Mouse (Mus musculus) forebrain, embryonic 10.5 days (tissue): ENCODE measurements around the gene D430041D05Rik. TPM values are rescaled to one million over a fixed set of nuclear protein-coding genes. Genes with fewer than 3 reads are reported as not detected.
"Not testable (repeated sequence)": the region's sequence is repeated elsewhere in the genome, so short reads cannot be mapped to it uniquely, and the experiment has no call there.

ENCODE experiments used
- DNase-seq: peaks from one replicate; pipeline ENCODE4 v3.0.0-alpha.2; 2017; ENCODE audit warnings: low spot score; ENCODE audit errors: extremely low spot score
- H3K27ac ChIP-seq: fragments of 300-500 bp; sonication (generic); 2 replicates; pipeline ENCODE4 v1.5.1; 2016; ENCODE audit warnings: mild to moderate bottlenecking
- H3K27me3 ChIP-seq: fragments of 300-500 bp; sonication (generic); 2 replicates; pipeline ENCODE4 v1.6.1; 2016; ENCODE audit warnings: mild to moderate bottlenecking; ENCODE audit not compliant: poor library complexity, severe bottlenecking
- H3K36me3 ChIP-seq: fragments of 300-500 bp; sonication (generic); replicated peaks from 2 replicates; pipeline ENCODE4 v1.6.1; 2016; ENCODE audit warnings: mild to moderate bottlenecking, moderate library complexity
- H3K4me1 ChIP-seq: fragments of 300-500 bp; sonication (generic); 2 replicates; pipeline ENCODE4 v1.6.1; 2016
- H3K4me3 ChIP-seq: fragments of 300-500 bp; sonication (generic); 2 replicates; pipeline ENCODE4 v1.5.1; 2016; ENCODE audit warnings: mild to moderate bottlenecking, moderate library complexity
- H3K9me3 ChIP-seq: fragments of 300-500 bp; sonication (generic); 2 replicates; pipeline ENCODE4 v1.6.1; 2016; ENCODE audit warnings: mild to moderate bottlenecking, moderate library complexity
- WGBS: fragments of 180-500 bp; shearing (Covaris S2); methylation state at CpG from one replicate; pipeline ENCODE4 v1.1.7; 2016; 5-methylcytosine and 5-hydroxymethylcytosine counted together
- microRNA counts: library from miRNA; unstranded; fragments of <30 nt; microRNA quantifications from one replicate; lab custom pipeline; 2017
- microRNA-seq: library from miRNA; unstranded; fragments of <30 nt; microRNA quantifications from one replicate; pipeline ENCODE4, GENCODE M21; 2017
- polyA plus RNA-seq: library from polyadenylated mRNA; unstranded; fragments of >200 nt; fragmentation: Nextera tagmentation; extraction: Ambion mirVana; gene quantifications from 2 replicates; pipeline ENCODE4 v1.2.1, GENCODE M21; 2016

Gene D430041D05Rik
- polyA plus RNA-seq, 1 experiment from 2014 or later = 1.1 TPM

DNA sequence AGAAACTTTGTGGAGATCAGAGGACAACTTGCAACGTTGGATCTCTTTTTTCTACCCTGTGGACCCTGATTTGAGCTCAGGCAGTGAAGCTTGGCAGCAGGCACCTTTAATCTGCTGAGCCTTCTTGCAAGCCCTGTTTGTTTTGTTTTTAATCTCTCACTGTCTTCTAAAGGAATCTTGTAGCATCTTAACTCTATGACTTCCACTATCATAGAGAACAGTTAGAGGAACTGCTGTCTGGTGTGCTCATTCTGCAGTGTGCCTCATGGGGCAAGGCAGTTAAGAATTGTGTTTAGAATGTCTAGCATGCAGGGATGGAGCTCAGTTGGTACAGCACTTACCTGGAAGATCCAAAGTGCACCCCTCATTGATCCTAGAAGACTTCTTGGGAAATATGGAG, 310.9 kb downstream of the D430041D05Rik start:
- 48% methylated on average over 1 of the region's 1 CpGs for WGBS
- H3K36me3 ChIP-seq = no peaks in the 10 kb centered on the region
- no peak overlapping the region for H3K4me3 ChIP-seq
- no peak for DNase-seq
- no peaks in the 10 kb centered on the region for H3K27me3 ChIP-seq
- peaks cover 37% of the 10 kb centered on the region for H3K4me1 ChIP-seq
- H3K27ac ChIP-seq = no peak overlapping the region
- no peaks in the 10 kb centered on the region for H3K9me3 ChIP-seq

DNA sequence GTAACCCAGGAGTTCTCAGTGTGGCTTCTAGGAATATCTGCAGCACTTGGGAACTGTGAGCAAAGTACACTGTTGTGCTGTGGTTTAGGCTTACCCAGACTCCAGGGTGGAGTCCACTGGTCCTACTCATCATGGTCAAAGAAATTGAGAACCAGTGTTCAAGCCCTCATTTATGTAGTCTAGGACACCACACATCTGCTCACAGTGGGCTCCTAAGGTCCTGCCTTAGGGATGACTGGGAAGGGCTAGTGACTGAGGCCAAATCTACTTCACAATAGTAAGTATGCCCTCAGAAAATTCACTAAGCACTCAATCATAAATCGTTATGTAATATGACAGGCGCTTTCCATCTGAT, 311.6 kb downstream of the D430041D05Rik start:
- 95% methylated on average over 2 of the region's 2 CpGs for WGBS
- H3K4me3 ChIP-seq = no peak overlapping the region
- DNase-seq = no peak
- H3K36me3 ChIP-seq = no peaks in the 10 kb centered on the region
- H3K9me3 ChIP-seq = no peaks in the 10 kb centered on the region
- H3K4me1 ChIP-seq = peaks cover 37% of the 10 kb centered on the region
- no peaks in the 10 kb centered on the region for H3K27me3 ChIP-seq
- peak overlapping the region; percentile 63; the same call in 1 of the 2 replicates for H3K27ac ChIP-seq

DNA sequence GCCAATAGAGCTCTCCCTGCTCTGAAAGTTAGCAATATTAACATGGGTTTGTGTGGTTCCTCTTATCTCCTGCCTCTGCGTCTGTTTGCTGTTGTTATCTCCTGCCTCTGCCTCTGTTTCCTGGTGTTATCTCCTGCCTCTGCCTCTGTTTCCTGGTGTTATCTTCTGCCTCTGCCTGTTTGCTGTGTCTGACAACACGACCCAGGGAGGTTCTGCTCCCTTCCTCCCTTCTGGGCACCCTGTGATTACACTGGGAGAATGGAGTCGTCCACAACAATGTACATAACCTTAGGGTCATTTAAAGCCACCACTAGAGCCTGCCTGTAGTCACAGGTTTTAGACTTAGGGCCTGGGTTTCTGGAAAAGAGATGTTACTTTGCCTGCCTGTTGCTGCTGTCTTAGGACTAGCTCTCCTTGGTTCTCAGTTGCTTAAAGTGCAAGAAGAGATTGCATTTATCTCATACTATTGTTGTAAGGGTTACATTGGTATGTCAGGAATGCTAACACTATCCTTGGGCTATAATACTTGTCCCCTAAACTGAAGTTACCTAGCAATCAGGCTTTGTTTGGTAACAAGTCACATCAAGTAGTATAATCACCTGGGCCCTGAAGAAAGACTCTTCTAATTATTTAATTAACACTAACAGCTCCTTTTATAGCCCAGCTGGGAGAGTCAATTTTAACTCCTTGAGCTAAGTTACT, 312.1 kb downstream of the D430041D05Rik start:
- Histone ChIP-seq H3K36me3 (no peaks in the 10 kb centered on the region), H3K27me3 (no peaks in the 10 kb centered on the region), H3K4me1 (peaks cover 37% of the 10 kb centered on the region), H3K4me3 (no peak overlapping the region), H3K27ac (peak overlapping the region; percentile 63; the same call in 1 of the 2 replicates), H3K9me3 (no peaks in the 10 kb centered on the region)
- DNase-seq = no peak
- 43% methylated on average over 3 of the region's 3 CpGs for WGBS

DNA sequence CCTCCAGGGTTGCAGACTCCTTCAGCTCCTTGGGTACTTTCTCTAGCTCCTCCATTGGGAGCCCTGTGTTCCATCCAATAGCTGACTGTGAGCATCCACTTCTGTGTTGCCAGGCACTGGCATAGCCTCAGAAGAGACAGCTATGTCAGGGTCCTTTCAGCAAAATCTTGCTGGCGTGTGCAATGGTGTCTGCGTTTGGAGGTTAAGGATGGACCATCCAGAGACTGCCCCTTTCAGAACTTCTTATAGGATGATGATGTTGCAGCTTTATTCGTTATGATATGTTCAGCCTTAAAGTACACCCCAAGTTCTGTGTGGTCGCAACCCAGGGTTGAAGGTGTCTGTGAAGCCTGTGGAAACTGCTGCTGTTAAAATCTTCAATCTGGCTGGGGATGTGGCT, 313.4 kb downstream of the D430041D05Rik start:
- DNase-seq, H3K27me3 ChIP-seq, H3K4me3 ChIP-seq, H3K36me3 ChIP-seq, H3K9me3 ChIP-seq: not testable (repeated sequence)
- Histone ChIP-seq H3K27ac (0 out of 2 replicates have a peak overlapping the region, but pooled peaks have one; percentile 25), H3K4me1 (peaks cover 34% of the 10 kb centered on the region)
- 96% methylated on average over 4 of the region's 4 CpGs for WGBS

DNA sequence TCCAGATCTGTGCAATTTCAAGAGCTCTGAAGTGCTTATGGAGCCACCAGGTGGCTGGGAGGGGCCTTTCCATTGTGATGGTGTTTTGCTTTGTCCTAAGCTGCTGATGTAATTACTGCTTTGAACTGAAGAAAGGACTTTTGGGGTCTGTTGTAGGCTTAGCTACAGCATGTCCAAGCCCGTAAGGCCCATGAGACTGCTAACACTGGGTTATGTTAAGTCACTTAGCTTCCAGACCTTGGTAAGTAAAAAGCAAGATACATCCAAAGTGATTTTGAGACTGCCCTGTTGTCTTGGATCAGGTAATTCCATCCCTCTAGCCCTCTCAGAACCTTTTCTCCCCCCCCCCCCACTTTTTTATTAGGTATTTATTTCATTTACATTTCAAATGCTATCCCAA, 314.0 kb downstream of the D430041D05Rik start:
- 39% methylated on average over 1 of the region's 1 CpGs for WGBS
- not testable (repeated sequence) for H3K36me3 ChIP-seq, H3K9me3 ChIP-seq, H3K27me3 ChIP-seq, DNase-seq, H3K4me3 ChIP-seq
- peaks cover 34% of the 10 kb centered on the region for H3K4me1 ChIP-seq
- 0 out of 2 replicates have a peak overlapping the region, but pooled peaks have one; percentile 40 for H3K27ac ChIP-seq

DNA sequence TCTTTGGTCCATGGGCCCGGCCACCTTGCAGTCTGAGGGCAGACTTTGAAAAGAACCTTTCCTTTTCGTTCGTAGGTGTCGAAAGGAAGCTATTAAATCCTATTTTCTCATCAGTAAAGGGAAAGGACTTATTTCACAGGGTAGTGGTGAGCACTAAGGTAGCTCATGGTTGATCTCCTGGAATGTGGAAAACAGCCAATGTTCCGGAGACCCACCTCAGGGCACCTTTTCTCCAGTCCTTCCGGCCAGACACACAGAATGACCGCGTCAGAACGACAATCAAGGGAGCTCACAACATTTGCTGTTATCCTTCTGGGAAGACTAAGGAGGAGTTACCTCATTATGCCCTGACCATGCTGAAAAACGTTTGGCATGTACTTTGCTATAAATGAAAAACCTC, 314.6 kb downstream of the D430041D05Rik start:
- Histone ChIP-seq H3K27ac (peak overlapping the region; percentile 86), H3K27me3 (no peaks in the 10 kb centered on the region), H3K4me1 (peaks cover 34% of the 10 kb centered on the region), H3K9me3 (no peaks in the 10 kb centered on the region), H3K4me3 (peak overlapping the region; percentile 60), H3K36me3 (no peaks in the 10 kb centered on the region)
- no peak for DNase-seq
- WGBS = 46% methylated on average over 10 of the region's 10 CpGs

DNA sequence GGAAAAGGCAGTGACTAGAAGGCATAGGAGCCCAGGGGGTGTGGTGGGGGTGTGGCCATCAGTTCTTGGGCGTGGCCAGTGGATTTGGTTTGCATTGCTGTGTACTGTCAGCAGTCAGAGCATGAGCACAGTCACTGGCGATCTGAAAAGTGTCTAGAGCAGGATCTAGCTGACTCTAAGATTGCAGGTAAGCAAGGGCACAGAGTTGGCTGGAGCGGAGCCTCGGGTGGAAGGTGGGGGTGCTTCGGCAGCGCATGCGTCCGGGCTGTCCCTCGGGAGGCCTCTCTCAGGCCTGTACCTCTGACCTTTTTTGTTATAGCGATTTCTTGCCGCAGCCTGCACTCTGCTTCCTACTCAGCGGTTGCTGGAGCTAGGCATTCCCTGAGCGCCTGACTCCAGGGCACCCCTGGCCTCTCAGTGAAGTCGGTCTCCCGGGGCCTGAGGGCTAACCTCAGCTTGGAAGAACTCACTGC, 315.0 kb downstream of the D430041D05Rik start, which contains the start of gene Cd59a:
TSS of gene Cd59a (plus strand) at position 61 of the 473 bp plus-strand sequence.
- Histone ChIP-seq H3K4me3 (peak within 1 kb of the TSS; percentile 60), H3K27ac (peak within 1 kb of the TSS; percentile 86), H3K9me3 (no peaks in the 10 kb centered on the region), H3K36me3 (no peaks in the 10 kb centered on the region), H3K27me3 (no peaks in the 10 kb centered on the region), H3K4me1 (peaks cover 34% of the 10 kb centered on the region)
- 4% methylated on average over 15 of the region's 15 CpGs for WGBS
- peak; percentile 75 for DNase-seq

DNA sequence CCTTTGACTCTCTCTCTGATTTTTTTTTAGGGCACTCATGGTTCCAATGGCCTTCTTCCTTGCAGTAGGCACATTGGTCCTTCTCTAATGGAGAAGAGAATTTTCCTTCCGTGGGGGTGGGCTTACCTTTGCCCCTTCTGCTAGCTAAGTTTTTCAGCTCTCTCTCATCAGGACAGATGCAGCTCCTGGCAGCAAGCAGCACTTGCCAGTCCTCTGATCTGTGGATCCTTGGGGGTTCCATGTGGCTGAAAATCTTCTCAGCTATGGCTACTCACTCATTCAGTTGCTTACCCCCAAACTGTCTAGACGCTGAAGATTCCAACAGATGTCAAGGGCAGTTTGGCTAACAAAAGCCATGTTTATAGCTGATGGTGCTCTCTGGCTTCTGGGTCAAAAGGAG, 317.5 kb downstream of the D430041D05Rik start:
- Histone ChIP-seq H3K4me1 (peaks cover 24% of the 10 kb centered on the region), H3K27me3 (no peaks in the 10 kb centered on the region), H3K9me3 (no peaks in the 10 kb centered on the region), H3K27ac (no peak overlapping the region), H3K4me3 (no peak overlapping the region), H3K36me3 (no peaks in the 10 kb centered on the region)
- no peak for DNase-seq
- 83% methylated on average over 2 of the region's 2 CpGs for WGBS

MicroRNAs encoded within 50 kb of the gene (microRNA counts, 519-probe panel; counts per million panel counts)
- microRNA mmu-miR-1902 (lab: Ali Mortazavi, UCI) = 341 counts per million, percentile 65 among the panel's probes with 10 or more counts

Small RNA genes lying within 50 kb of the gene (microRNA-seq; reads per million reads assigned to microRNA genes)
- not detected for gene Mir1902

Other genes with a start within 250 kb of the D430041D05Rik start
- gene Hipk3, start 83.4 kb upstream of the D430041D05Rik start, polyA plus RNA-seq = 6.7 and 6.9 TPM in 2 replicates
- 96.5 and 104 TPM in 2 replicates for gene Cstf3, start 179.5 kb upstream of the D430041D05Rik start, polyA plus RNA-seq